Mouse (Mus musculus) gastrocnemius, postnatal 10 days (tissue): ENCODE data around the gene Tatdn3. TPM values are rescaled to one million over a fixed set of nuclear protein-coding genes. Genes with fewer than 3 reads are reported as not detected.
"Not testable (repeated sequence)": the region's sequence is repeated elsewhere in the genome, so short reads cannot be mapped to it uniquely, and the experiment has no call there.

Source experiments
- DNase-seq: peaks from one replicate; pipeline ENCODE4 v3.0.0; 2021; ENCODE audit warnings: mixed read lengths
- total RNA-seq, 2 experiments: library from RNA; stranded (reverse); gene quantifications; 2 replicates each; pipeline ENCODE4 v1.2.3; 2021

The Tatdn3 gene
- total RNA-seq, 2 experiments from 2014 or later, result 14.9 to 19.7 TPM

DNA sequence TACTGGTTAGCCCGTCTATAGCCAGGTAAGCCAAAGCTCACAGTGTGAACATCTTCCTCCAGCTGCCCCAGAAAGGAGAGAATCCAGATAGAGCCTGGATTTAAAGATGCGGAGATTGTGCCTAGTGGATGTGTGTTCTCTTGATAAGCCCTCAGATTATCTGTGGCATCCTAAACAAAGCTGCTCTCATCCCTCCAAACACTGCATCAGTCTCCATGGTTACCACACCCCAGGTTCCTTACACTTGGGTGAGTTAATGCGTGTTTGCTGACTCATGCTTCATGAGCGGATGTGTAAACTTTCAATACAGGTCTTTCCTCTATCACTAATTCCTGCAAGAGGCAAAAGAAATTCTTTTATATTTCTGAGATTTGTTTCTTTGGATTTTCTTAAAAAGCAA is 27.1 kb downstream of the Tatdn3 start:
- DNase-seq, result no peak

DNA sequence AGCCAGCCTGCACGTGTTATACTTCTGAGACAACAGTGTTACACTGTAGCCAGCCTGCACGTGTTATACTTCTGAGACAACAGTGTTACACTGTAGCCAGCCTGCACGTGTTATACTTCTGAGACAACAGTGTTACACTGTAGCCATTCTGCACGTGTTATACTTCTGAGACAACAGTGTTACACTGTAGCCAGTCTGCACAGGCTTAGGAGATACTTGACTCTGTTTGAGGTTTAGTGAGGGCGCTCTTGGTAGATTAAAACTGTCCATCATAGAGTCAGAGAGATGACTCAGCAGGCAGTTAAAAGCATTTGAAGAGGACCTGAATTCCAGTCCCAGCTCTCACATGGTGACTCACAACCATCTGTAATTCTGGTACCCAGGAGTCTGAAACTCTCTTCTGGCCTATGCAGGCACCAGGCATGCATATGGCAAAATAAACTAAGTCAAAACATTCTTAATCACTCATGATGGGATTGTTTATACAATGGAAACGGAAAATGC is 31.8 kb downstream of the Tatdn3 start:
- not testable (repeated sequence) for DNase-seq

DNA sequence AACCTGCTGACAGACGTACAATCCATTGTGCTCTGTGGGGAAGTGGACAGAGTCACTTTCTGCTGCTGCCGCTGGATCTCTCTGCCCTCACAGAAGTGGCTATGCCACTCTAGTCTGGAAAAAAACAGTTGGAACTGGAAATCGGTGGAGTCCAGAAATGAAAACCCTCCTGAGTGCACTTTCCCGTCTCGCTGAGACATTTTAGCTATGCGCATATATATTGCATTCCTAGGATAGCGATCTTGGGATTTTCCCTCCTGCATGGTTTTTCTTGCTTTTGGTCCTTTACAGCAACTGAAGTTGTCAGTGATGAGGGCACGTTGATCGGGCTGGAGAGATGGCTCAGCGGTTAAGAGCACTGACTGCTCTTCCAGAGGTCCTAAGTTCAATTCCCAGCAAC is 32.5 kb downstream of the Tatdn3 start:
- no peak for DNase-seq

DNA sequence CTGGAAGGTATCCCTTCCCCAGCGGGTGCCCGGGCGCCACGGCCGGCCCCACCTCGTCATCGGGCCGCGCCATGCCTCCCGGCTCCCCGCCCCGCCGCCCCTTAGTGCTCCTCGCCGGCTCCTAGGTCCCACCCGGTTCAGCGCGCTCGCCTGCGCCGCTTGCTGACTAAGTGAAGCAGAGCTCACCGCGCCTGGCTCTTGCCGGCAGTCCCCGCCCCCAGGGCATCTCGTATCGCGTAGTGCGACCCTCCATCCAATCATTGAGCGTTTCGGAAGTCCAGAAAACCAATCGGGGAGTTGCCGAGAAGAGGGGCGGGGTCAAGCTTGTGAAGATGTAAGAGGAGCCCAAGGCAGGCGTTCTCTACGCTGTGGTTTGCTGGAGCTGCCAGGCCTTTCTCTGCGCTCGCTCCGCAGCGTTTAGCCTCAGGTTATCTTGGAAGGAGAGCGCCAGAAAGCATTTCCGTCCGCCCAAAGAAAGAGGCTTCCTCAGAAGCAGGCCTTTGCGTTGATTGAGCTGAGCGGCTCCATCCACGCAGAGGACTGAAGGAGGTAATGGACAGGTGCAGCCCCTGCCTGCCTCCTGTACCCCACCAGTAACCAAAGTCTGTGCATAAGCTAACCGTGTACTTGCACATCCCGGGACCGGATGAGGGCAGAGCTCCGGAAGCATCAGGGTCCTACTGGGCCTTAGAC is 36.6 kb downstream of the Tatdn3 start, which contains the start of gene Flvcr1:
Flvcr1 (minus strand) TSS at position 138 of the 693 bp plus-strand sequence.
- peak; percentile 97 for DNase-seq

DNA sequence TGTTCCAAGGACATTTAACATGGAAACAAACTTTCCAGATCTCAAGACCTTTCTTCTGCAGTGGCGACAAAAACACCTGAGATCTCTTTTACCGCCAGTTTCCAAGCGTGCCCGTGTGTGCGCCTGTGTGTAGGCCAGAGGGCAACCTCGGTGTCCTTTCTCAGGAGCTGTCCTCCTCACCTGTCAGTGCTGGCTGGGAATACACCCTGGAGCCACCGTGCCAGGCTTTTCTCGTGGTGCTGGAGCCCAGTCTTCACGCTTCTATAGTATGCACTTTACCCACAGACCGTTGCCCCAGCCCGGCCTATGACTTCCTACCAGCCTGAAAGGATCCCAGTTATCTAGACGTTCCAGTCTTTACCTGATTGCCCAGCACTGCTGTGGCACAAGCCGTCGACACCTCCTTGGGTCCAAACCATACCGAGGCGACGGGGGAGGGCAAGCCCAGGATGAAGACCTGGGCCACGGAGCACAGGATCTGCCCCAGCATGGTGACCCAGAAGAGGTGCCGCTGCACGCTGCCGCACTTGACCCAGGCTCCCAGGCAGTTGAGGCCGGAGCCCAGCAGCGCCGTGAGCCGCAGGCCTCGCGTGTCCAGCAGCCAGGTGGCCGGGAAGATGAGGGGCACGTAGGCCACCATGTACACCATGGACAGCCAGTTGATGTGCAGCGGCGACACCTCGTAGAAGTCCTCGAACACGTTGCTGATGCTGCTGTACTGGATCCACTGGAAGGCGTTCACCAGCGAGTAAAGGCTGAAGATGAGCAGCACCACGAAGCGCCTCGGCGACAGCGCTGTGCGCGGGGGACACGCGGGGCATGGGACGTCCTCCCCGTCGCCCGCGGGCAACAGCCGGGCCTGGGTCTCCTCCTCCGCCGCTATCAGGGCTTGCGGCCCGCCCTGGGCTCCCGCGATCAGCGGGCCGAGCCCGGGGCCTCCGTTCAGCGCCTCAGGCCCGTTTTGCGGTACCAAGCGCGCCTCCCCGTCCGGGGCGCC is 37.4 kb downstream of the Tatdn3 start:
- DNase-seq, result no peak

DNA sequence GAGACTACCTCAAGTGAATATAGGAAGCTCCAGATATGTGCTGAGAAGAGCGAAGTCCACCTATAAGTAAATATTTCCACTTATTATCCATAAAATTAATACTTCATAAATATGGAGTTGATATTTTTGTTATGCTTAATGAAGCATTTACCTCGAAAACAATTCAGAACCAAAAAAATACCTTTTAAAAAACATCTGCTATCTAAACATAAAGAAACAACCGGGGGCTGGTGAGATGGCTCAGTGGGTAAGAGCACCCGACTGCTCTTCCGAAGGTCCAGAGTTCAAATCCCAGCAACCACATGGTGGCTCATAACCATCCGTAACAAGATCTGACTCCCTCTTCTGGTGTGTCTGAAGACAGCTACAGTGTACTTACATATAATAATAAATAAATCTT is 38.9 kb downstream of the Tatdn3 start:
- DNase-seq, result not testable (repeated sequence)

DNA sequence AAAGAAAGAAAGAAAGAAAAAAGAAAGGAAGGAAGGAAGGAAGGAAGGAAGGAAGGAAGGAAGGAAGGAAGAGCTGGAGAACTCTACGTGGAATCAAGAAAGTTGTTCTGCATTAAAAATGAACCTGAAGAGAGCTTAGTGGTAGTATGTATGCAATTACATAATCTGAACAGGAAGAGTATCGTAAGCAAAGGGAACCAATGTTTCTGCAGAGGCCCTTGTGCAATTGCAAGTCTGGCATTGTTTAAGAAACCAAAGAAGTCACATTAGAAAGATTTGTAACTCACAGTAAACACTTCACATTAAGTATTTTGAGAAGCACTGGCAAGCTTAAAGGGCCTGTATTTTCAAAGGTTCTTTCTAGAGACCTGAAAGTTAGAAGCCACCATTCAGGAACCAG is 39.6 kb downstream of the Tatdn3 start:
- DNase-seq, result no peak

DNA sequence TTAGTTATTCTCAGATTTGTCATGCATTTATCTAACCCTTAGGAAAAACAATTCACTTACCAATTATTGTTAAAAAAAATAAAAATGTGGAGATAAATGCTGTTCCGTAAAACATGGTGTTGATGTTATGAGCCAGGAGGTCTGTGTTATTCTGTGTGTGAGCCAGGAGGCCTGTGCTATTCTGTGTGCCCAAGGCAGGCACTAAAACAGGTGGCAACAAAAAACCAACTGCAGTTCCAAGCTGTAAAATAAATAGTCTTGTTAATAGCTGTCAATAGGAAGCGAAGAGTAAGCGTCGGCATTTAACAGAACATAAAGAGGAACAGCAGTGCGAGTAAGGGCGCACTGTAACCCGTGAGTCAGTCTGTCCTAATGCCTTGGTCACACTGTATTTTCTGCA is 41.7 kb downstream of the Tatdn3 start:
- DNase-seq, result no peak

DNA sequence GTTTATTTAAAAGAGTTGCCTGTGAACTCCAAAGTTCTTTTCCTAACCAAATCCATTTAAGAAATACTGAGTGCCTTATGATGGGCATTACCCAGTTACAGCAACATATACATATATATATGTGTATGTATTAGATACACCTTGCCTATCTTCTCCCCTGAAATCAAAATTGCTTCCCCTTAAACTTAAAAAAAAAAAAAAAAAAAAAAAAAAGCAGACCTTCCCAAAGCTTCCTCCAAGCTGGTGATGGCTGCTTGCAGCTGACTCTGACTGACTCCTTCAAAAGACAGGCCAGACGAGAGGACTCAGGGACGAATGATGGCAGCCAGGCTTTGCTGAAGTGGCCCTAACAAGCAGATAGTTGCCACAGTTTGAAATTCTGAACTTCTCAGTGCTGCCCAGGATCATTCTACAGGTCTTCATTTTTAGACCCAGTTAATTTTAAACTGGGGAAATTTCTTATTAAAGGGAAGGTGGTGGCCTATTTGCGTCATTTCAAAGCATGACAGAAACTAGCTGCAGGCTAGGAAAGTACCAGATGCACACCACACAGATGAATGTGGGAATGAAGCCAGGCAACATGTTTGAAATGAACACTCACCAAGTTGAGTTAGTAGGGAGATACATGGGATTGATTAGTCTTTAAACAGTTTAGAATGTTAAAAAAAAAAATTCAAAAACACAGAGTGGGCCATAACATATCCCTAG is 42.4 kb downstream of the Tatdn3 start:
- DNase-seq, result no peak

DNA sequence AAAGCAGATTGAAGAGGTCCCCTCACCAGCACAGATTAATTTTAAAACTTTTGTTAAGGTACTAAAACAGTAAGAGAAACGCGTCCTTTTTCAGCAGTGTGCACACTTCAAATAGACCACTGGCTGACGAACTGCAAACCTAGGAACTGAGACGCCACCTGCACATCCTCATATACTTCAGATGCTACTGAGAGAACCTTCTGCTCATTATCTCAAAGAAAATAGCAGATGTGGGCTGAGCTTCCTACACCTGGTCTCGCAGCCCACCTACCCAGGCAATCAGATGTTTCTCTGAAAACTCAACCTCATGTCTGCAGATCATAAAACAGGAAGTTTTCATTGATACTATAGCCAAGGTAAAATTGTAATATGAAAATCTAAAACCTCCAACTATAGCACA is 42.9 kb downstream of the Tatdn3 start:
- DNase-seq, result no peak

DNA sequence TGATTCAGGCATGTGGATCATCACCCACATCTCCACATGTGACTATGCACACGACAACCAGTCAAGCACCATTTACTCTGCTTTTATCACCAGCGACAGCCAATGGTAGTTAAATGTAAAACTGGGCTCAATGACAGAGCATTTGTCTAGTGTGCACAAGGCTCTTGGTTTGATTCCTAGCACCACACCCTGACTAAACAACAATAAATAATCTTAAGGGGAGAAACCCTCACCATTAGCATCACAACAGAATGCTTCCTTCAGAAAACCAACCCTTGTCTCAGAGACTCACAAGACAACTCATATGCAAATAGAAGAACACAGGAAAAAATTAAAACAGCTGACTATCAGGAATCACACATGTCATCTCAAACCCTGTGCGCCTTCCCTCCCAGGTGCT is 48.5 kb downstream of the Tatdn3 start:
- no peak for DNase-seq

DNA sequence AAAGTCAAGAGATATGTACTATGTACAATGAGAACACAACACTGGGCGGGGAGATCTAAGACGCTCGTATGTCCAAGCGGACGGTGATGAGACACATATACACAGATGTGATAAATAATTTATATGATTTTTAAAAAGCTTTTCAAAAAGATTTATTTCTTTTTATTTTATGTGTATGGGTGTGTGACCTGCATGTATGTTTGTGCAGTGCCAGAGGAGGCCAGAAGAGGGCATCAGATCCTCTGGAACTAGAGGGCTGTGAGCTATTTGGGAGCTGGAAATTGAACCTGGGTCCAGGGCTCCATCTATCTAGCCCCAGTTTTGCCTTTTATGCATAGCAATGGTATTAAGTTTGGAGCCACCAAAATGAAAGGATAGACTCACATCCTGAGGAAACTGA is 54.0 kb downstream of the Tatdn3 start:
- no peak for DNase-seq

DNA sequence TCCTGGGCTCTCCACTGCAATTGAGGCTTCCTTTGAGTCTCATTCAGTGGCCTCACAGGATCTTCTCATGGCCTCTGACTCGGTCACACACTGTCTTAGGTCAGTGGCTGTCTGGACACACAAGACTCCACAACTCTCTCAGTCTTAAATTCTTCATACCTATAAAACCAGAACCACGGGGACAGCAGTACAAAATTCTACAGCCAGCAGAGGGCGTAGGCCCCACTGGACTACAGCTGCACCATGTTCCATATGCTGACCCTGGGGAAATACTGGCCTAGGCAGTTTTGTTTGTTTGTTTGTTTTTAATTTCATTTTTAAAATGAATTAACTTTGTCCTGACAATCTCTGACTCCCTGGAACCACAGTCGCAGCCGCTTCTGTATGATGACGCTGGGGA is 60.5 kb downstream of the Tatdn3 start:
- no peak for DNase-seq

DNA sequence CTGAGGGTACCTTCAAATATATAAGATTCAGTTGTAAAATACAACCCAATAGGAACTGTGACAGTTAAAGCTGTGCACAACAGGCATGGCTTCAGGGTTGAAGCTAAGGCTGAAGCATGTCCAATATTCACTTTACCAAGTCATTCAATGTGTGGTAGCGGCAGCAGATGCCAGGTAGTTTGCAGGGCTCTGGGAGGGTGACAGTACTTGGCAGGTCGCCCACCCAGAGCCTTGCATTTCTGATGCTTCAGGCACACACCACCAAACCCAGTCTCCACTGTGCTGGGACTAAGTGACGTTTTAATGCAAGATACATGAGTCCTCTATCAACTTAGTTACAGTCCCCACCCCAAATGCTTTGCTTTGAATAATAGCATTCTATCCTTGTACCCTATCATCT is 62.0 kb downstream of the Tatdn3 start:
- no peak for DNase-seq

DNA sequence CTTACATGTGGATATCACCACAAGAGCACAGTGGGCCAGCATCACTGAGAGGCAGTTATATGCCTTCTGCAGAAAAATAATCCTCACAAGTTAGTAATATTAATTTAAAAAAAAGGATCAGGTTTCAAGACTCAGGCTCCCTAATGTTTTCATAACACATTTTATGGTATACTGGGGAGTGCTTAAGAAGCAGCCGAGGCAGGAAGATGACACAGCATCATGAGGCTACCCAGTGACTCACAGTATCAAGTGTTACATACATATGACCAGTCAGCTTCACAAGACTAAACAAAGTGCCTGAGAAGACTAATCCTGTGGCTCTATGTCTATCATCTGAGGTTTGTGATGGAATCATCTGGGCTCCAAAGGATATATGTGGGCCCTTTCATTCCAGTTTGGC is 64.7 kb downstream of the Tatdn3 start:
- DNase-seq, result no peak

DNA sequence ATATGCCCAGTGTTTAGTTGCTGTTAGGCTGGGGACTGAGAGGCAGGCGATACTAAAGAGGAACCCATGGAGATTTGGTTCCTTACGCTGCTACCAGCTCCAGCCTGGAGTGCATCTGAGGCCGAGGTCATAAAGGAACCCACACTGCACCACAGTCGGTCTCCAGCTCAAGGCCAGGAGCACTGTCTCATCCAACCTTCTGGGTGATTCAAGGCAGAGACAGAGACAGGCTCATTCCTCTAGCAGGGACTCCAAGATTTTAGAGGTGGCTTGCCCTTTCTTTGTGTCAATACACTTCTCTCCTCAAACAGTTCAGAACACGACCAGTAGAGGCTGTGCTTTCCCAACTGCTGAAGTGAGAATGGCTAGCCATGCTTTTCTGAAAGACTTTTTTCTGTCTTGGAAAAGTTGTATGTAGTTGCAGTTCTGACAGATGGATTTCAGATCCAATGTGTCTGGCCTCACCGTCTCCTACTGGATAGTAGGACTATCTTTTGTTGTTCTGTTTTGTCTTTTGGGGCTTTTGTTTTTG is 66.3 kb downstream of the Tatdn3 start:
- DNase-seq, result no peak

Other genes starting within 250 kb of the Tatdn3 start
- gene Rps6kc1, start 151.2 kb downstream of the Tatdn3 start, total RNA-seq, result 10 to 100 TPM; 20.4 to 23.7 TPM
- 10 to 100 TPM; 25.8 to 26.3 TPM for gene Angel2, start 137.8 kb downstream of the Tatdn3 start, total RNA-seq
- 10 to 100 TPM; 12.3 to 14.6 TPM for gene Vash2, start 83.6 kb downstream of the Tatdn3 start, total RNA-seq
- gene Flvcr1, start 36.8 kb downstream of the Tatdn3 start, total RNA-seq, result 10 to 100 TPM; 10.9 to 11.7 TPM
- gene Spata45, start 26.3 kb downstream of the Tatdn3 start, total RNA-seq, result not detected
- gene Nsl1, start 80 bp upstream of the Tatdn3 start, total RNA-seq, result 1 to 10 TPM; 1.2 to 2.6 TPM
- under 1 TPM; 0.52 to 0.56 TPM for gene Batf3, start 34.9 kb upstream of the Tatdn3 start, total RNA-seq
- gene Fam71a, start 101.9 kb upstream of the Tatdn3 start, total RNA-seq, result not detected
- 10 to 100 TPM in 1 of 2 experiments, 1 to 10 TPM in 1; 5.0 to 13.4 TPM for gene Atf3, start 155.1 kb upstream of the Tatdn3 start, total RNA-seq